Mouse (Mus musculus) CH12.LX (cell line): ENCODE data around the gene Rab10. TPM values are rescaled to one million over a fixed set of nuclear protein-coding genes. Genes with fewer than 3 reads are reported as not detected.

ENCODE experiments used
- DNase-seq: peaks from one replicate; pipeline ENCODE4 v3.0.0-alpha.2; 2013; ENCODE audit errors: extremely low read depth
- H3K27ac ChIP-seq: 2 replicates; pipeline ENCODE4 v1.5.1; 2012; ENCODE audit warnings: low read depth, mild to moderate bottlenecking, control low read depth, moderate library complexity; ENCODE audit not compliant: insufficient read depth
- H3K27me3 ChIP-seq: replicated peaks from 2 replicates; pipeline ENCODE3; 2012; ENCODE audit warnings: inconsistent platforms
- H3K36me3 ChIP-seq, 2 experiments: replicated peaks in 1 of 2; 2 replicates each; pipeline versions ENCODE3 to v1.6.1; 2012; ENCODE audit warnings: inconsistent platforms in 1 of 2, low read length in 1 of 2, mild to moderate bottlenecking in 1 of 2, mixed read lengths in 1 of 2, moderate library complexity in 1 of 2; ENCODE audit not compliant: control insufficient read depth in 1 of 2, insufficient read depth in 1 of 2
- H3K4me1 ChIP-seq, 2 experiments: 2 replicates each; pipeline ENCODE4 v1.6.1; 2012; ENCODE audit warnings: inconsistent platforms in 1 of 2, moderate library complexity in 1 of 2; ENCODE audit not compliant: insufficient read depth in 2 of 2, control insufficient read depth in 1 of 2
- H3K4me2 ChIP-seq: 2 replicates; pipeline ENCODE4 v1.6.1; 2012; ENCODE audit warnings: low read depth, mild to moderate bottlenecking, control low read depth; ENCODE audit not compliant: poor library complexity, insufficient read depth, severe bottlenecking
- H3K4me3 ChIP-seq, 3 experiments: fragments of 150-350 bp in 1 of 3; sonication (generic) in 1 of 3; replicated peaks in 1 of 3; 2 replicates each; pipeline versions ENCODE3 to v1.5.1; 2011 to 2012; ENCODE audit warnings: low read depth in 2 of 3, low read length in 2 of 3, mild to moderate bottlenecking in 2 of 3, moderate library complexity in 2 of 3, control low read depth in 1 of 3, improper control_type of control experiment in 1 of 3, inconsistent platforms in 1 of 3, mixed read lengths in 1 of 3; ENCODE audit not compliant: poor library complexity in 1 of 3
- H3K79me2 ChIP-seq: replicated peaks from 2 replicates; pipeline ENCODE4 v1.6.1; 2012; ENCODE audit warnings: mild to moderate bottlenecking, moderate library complexity; ENCODE audit not compliant: control insufficient read depth, poor library complexity, insufficient read depth, severe bottlenecking; ENCODE audit errors: extremely low read depth
- H3K9ac ChIP-seq: 2 replicates; pipeline ENCODE4 v1.6.1; 2012; ENCODE audit warnings: low read depth, mild to moderate bottlenecking, control low read depth, moderate library complexity; ENCODE audit not compliant: insufficient read depth
- H3K9me3 ChIP-seq: replicated peaks from 2 replicates; pipeline ENCODE3; 2012; ENCODE audit warnings: low read length, inconsistent platforms, mixed read lengths
- BHLHE40 ChIP-seq: IDR thresholded peaks from 2 replicates; pipeline ENCODE4 v1.6.1; 2011; ENCODE audit warnings: mild to moderate bottlenecking, low read depth, low read length, improper control_type of control experiment
- CHD1 ChIP-seq: IDR thresholded peaks from 2 replicates; pipeline ENCODE4 v1.6.1; 2012; ENCODE audit warnings: low read depth, low read length, improper control_type of control experiment, inconsistent platforms
- CTCF ChIP-seq, 2 experiments: IDR thresholded peaks in 1 of 2; conservative IDR thresholded peaks in 1 of 2; 2 replicates each; pipeline ENCODE4 v1.5.1; 2011 to 2012; ENCODE audit warnings: low read depth in 2 of 2, low read length in 2 of 2, improper control_type of control experiment in 1 of 2, inconsistent platforms in 1 of 2, mild to moderate bottlenecking in 1 of 2, moderate library complexity in 1 of 2
- E2F4 ChIP-seq: IDR thresholded peaks from 2 replicates; pipeline ENCODE4 v1.6.1; 2011; ENCODE audit warnings: low read depth, low read length, improper control_type of control experiment; ENCODE audit not compliant: insufficient replicate concordance
- IRF4 ChIP-seq: IDR thresholded peaks from 2 replicates; pipeline ENCODE4 v1.6.1; 2014; ENCODE audit warnings: low read depth, mild to moderate bottlenecking, inconsistent platforms, low read length, improper control_type of control experiment
- JUN ChIP-seq: IDR thresholded peaks from 2 replicates; pipeline ENCODE4 v1.6.1; 2011; ENCODE audit warnings: low read depth, mild to moderate bottlenecking, low read length, improper control_type of control experiment, moderate library complexity; ENCODE audit not compliant: insufficient read depth
- JUND ChIP-seq: conservative IDR thresholded peaks from 2 replicates; pipeline ENCODE4 v1.6.1; 2011; ENCODE audit warnings: low read depth, low read length, improper control_type of control experiment
- KAT2A ChIP-seq: IDR thresholded peaks from 2 replicates; pipeline ENCODE4 v1.6.1; 2012; ENCODE audit warnings: low read length, improper control_type of control experiment, inconsistent platforms; ENCODE audit not compliant: insufficient replicate concordance
- MAFK ChIP-seq: IDR thresholded peaks from 2 replicates; pipeline ENCODE4 v1.6.1; 2011; ENCODE audit warnings: low read length, improper control_type of control experiment; ENCODE audit not compliant: insufficient replicate concordance
- MAX ChIP-seq: IDR thresholded peaks from 2 replicates; pipeline ENCODE4 v1.6.1; 2011; ENCODE audit warnings: low read length, improper control_type of control experiment
- MEF2A ChIP-seq: IDR thresholded peaks from 2 replicates; pipeline ENCODE4 v1.6.1; 2014; ENCODE audit warnings: low read depth, mild to moderate bottlenecking, inconsistent platforms, low read length, improper control_type of control experiment, borderline replicate concordance
- NRF1 ChIP-seq: IDR thresholded peaks from 2 replicates; pipeline ENCODE4 v1.6.1; 2014; ENCODE audit warnings: low read depth, mild to moderate bottlenecking, inconsistent platforms, low read length, improper control_type of control experiment, moderate library complexity
- POLR2A ChIP-seq: IDR thresholded peaks from 2 replicates; pipeline ENCODE4 v1.6.1; 2011; ENCODE audit warnings: low read depth, mild to moderate bottlenecking, improper control_type of control experiment, low read length
- POLR2AphosphoS2 ChIP-seq: IDR thresholded peaks from 2 replicates; pipeline ENCODE4 v1.6.1; 2011; ENCODE audit warnings: low read depth, low read length, improper control_type of control experiment
- RAD21 ChIP-seq: IDR thresholded peaks from 2 replicates; pipeline ENCODE4 v1.6.1; 2011; ENCODE audit warnings: low read depth, mild to moderate bottlenecking, low read length, improper control_type of control experiment, moderate library complexity
- RCOR1 ChIP-seq: conservative IDR thresholded peaks from 2 replicates; pipeline ENCODE4 v1.6.1; 2012; ENCODE audit warnings: low read depth, mild to moderate bottlenecking, inconsistent platforms, low read length, improper control_type of control experiment
- SMC3 ChIP-seq: IDR thresholded peaks from 2 replicates; pipeline ENCODE4 v1.6.1; 2011; ENCODE audit warnings: low read depth, low read length, improper control_type of control experiment
- UBTF ChIP-seq: IDR thresholded peaks from 2 replicates; pipeline ENCODE4 v1.6.1; 2012; ENCODE audit warnings: low read depth, mild to moderate bottlenecking, inconsistent platforms, low read length, improper control_type of control experiment, moderate library complexity
- USF1 ChIP-seq: IDR thresholded peaks from 2 replicates; pipeline ENCODE4 v1.6.1; 2014; ENCODE audit warnings: low read depth, mild to moderate bottlenecking, inconsistent platforms, low read length, improper control_type of control experiment
- ZC3H11A ChIP-seq: IDR thresholded peaks from 2 replicates; pipeline ENCODE4 v1.6.1; 2012; ENCODE audit warnings: low read depth, mild to moderate bottlenecking, inconsistent platforms, low read length, improper control_type of control experiment
- ZKSCAN1 ChIP-seq: IDR thresholded peaks from 2 replicates; pipeline ENCODE4 v1.6.1; 2012; ENCODE audit warnings: low read depth, inconsistent platforms, low read length, improper control_type of control experiment, borderline replicate concordance
- ZMIZ1 ChIP-seq: IDR thresholded peaks from 2 replicates; pipeline ENCODE4 v1.6.1; 2012; ENCODE audit warnings: low read depth, mild to moderate bottlenecking, inconsistent platforms, low read length, improper control_type of control experiment
- dilution Hi-C: fragments of 300-500 bp; cut with MboI; formaldehyde crosslinking; loops from 2 replicates; pipeline ENCODE4 v1.14.3; 2020; ENCODE audit warnings: low sequenced_read_pairs; ENCODE audit not compliant: extremely low pct_unique_long_range_greater_than_20kb, extremely low pct_ligation_motif_present
- in situ Hi-C: fragments of 300-500 bp; cut with MboI; formaldehyde crosslinking; loops from 3 replicates; pipeline ENCODE4 v1.14.3; 2019; ENCODE audit warnings: low sequenced_read_pairs, low pct_ligation_motif_present, low pct_unique_long_range_greater_than_20kb, mixed read lengths
- polyA plus RNA-seq: library from polyadenylated mRNA; unstranded; fragments of >175 nt; gene quantifications from 2 replicates; pipeline ENCODE4 v1.2.1, GENCODE M21; 2012; ENCODE audit warnings: low read depth; ENCODE audit not compliant: insufficient read length
- total RNA-seq, 2 experiments: library from RNA; depleted of rRNA; stranded (reverse); fragments of 300-350 nt in 1 of 2; fragments of >200 nt in 1 of 2; gene quantifications; 2 replicates each; pipeline ENCODE4 v1.2.3; 2012 to 2014

Rab10 gene
- total and polyA plus RNA-seq, 3 experiments = 60.1 to 111 (median 91.8) TPM

DNA sequence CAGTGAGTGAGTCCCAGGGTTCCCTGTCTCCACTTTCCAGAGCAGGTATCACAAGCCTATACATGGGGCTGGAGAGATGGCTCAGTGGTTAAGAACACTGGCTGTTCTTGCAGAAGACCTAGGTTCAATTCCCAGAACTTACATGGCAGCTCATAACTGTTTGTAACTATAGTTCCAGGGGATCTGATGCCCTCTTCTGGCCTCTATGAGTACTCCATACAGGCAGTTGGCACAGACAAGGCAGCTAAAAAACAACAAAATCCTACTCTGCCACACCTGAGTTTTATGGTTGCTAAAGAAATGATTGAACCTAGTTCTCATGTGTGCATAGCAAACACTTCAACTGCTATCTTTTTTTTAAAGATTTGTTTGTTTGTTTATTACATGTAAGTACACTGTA, 56.2 kb downstream of the Rab10 start:
- H3K4me2 ChIP-seq = no peak overlapping the region
- H3K4me3 ChIP-seq = no peak overlapping the region
- dilution Hi-C loops (no loop called here), in situ Hi-C loops (no loop called here)
- no peak for TF ChIP-seq MEF2A
- TF ChIP-seq SMC3 = peak; percentile 33; the same call in 1 of the 2 replicates
- TF ChIP-seq CTCF (conservative IDR thresholded peaks at IDR 0.05 in 1 of 2, IDR thresholded peaks at IDR 0.05 in 1 of 2; ENCODE audit: low read depth in 2 of 2, low read length in 2 of 2) = peak; percentile 26 to 54; a peak in 3 of 4 replicates
- peaks cover 6% of the 10 kb centered on the region for H3K79me2 ChIP-seq
- no peak overlapping the region for H3K27ac ChIP-seq
- H3K9me3 ChIP-seq = no peaks in the 10 kb centered on the region
- no peak overlapping the region for H3K9ac ChIP-seq
- DNase-seq = no peak
- H3K36me3 ChIP-seq = peaks cover 43 to 84% of the 10 kb centered on the region in 2 experiments
- no peaks in the 10 kb centered on the region for H3K4me1 ChIP-seq
- no peaks in the 10 kb centered on the region for H3K27me3 ChIP-seq

DNA sequence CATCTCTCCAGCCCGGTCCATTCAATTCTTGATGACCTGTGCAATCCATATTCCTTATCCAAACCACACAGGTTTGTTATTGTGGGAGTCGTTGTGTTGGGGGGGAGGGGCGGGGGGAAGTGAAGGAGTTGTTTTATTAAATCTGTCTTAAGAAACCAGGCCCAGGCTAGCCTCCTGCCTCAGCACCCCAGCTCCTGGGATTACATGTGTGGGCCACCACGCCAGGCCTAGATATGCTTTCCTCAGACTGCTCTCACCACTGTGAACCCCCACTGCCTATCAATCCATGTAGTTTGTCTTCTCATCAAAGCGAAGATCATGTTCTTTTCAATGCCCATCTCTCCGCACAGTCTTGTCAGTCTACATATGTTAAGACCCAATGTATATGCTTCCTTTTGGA, 63.7 kb downstream of the Rab10 start:
- TF ChIP-seq POLR2A = 0 out of 2 replicates have a peak, but pooled peaks have one; percentile 4
- TF ChIP-seq IRF4 = no peak
- TF ChIP-seq POLR2AphosphoS2 = peak; percentile 48; the same call in 1 of the 2 replicates
- no peak for TF ChIP-seq RCOR1
- TF ChIP-seq ZMIZ1 = 0 out of 2 replicates have a peak, but pooled peaks have one; percentile 39
- no peak overlapping the region for H3K27ac ChIP-seq
- no peak for DNase-seq
- no peak overlapping the region for H3K4me2 ChIP-seq
- in situ Hi-C loops (no loop called here), dilution Hi-C loops (no loop called here)
- H3K4me3 ChIP-seq = no peak overlapping the region
- no peak overlapping the region for H3K9ac ChIP-seq
- no peaks in the 10 kb centered on the region for H3K27me3 ChIP-seq
- no peaks in the 10 kb centered on the region for H3K9me3 ChIP-seq
- H3K79me2 ChIP-seq = peaks cover 2% of the 10 kb centered on the region; the same call in 1 of the 2 replicates
- H3K36me3 ChIP-seq = peaks cover 38 to 66% of the 10 kb centered on the region in 2 experiments
- no peaks in the 10 kb centered on the region for H3K4me1 ChIP-seq

DNA sequence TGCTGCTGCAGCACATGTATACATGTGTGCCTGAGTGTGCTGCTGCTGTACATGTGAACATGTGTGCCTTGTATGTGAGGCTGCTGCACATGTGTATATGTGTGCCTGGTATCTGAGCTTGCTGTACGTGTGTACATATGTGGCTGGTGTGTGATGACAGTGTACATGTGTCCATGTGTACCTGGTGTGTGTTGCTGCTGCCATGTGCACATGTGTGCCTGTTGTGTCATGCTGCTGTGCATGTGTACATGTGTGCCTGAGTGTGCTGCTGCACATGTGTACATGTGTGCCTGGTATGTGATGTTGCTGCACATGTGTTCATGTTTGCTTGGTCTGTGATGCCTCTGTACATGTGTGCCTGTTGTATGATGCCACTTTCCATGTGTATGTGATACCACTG, 70.2 kb downstream of the Rab10 start:
- H3K79me2 ChIP-seq = no peaks in the 10 kb centered on the region
- no peaks in the 10 kb centered on the region for H3K27me3 ChIP-seq
- DNase-seq = no peak
- H3K9ac ChIP-seq = no peak overlapping the region
- no peak for TF ChIP-seq RAD21
- TF ChIP-seq ZMIZ1 = no peak
- no peak for TF ChIP-seq BHLHE40
- TF ChIP-seq JUND = no peak
- no peak for TF ChIP-seq NRF1
- TF ChIP-seq UBTF = no peak
- TF ChIP-seq CHD1 = no peak
- no peak for TF ChIP-seq MAX
- no peak for TF ChIP-seq USF1
- TF ChIP-seq E2F4 = no peak
- TF ChIP-seq MAFK = no peak
- TF ChIP-seq ZKSCAN1 = no peak
- no peak for TF ChIP-seq KAT2A
- TF ChIP-seq ZC3H11A = no peak
- TF ChIP-seq JUN = no peak
- peaks cover 12 to 13% of the 10 kb centered on the region in 2 experiments for H3K4me1 ChIP-seq
- peaks cover 43 to 55% of the 10 kb centered on the region in 2 experiments for H3K36me3 ChIP-seq
- H3K4me3 ChIP-seq = peak overlapping the region in 1 of 3 experiments; percentile 8
- no peak overlapping the region for H3K4me2 ChIP-seq
- dilution Hi-C loops = no loop called here
- in situ Hi-C loops = loop anchor here (5.0 kb wide), 2 partner anchors 68 to 113 kb away; partner anchors contain the start of gene Rab10
- H3K9me3 ChIP-seq = peaks cover 42% of the 10 kb centered on the region
- no peak overlapping the region; the same call in 1 of the 2 replicates for H3K27ac ChIP-seq
